Mouse (Mus musculus): ENCODE data around the gene Fbxl17. TPM values are rescaled to one million over a fixed set of nuclear protein-coding genes. Genes with fewer than 3 reads are reported as not detected.

Gene Fbxl17
- total and polyA plus RNA-seq, 3 experiments: 5.0 to 9.7 TPM; not detected in 1

DNA sequence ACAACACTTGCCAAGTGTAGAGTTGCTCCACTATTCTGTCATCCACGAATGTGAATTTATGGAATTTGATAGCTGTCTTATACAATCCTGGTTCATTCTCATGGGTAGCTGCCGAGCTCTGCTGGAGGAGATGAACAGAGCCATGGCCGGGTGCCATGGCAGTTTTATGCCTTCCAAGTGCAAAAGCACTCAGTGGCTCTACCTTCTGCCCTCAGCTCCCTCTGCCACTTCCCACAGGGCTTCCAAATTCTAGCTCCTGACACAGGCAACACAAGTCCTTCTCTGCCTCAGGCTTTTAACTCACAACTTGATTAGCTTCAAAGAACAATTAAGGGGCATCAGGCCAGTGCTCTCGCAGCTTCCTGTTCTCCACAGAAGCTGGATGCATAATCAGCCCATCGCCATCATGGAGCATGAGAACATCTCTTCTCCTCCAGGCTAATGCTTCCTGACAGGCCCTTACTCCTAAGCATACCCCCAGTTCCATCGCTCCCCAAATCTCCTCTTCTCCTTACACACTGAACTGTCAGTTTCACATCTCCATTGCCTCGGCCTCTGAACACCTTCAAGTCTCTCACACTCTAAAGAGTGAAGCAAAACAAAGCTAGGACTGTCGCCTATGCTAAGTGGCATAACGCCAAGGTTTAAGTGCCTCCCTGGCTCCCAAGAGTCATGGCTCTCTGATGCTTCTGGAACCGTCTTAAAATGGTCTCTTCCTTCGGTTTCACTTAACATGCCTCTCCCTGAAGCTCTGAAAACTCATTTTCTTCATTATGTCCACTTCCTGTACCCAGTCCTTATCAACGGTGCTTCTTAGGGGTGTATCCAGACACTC is 184.0 kb downstream of the Fbxl17 start:
- H3K36me3 ChIP-seq (ENCODE audit: control insufficient read depth in 1 of 2, insufficient read depth in 2 of 2, low read length in 2 of 2): peaks cover 0 to 12% of the 10 kb centered on the region in 2 experiments; a peak in 2 of 4 replicates
- H3K9ac ChIP-seq (ENCODE audit: control insufficient read depth, low read depth, low read length, poor library complexity, severe bottlenecking): no peak overlapping the region
- H3K27ac ChIP-seq (ENCODE audit: control insufficient read depth, low read depth, low read length): no peak overlapping the region
- H3K9me3 ChIP-seq (replicated peaks; ENCODE audit: insufficient read depth, low read length): no peaks in the 10 kb centered on the region
- no peak for TF ChIP-seq RCOR1 (IDR thresholded peaks at IDR 0.05; ENCODE audit: low read depth, low read length)
- peaks cover 2 to 4% of the 10 kb centered on the region in 2 experiments for H3K4me1 ChIP-seq (ENCODE audit: control insufficient read depth in 1 of 2, insufficient read depth in 2 of 2, low read length in 2 of 2)
- no peaks in the 10 kb centered on the region for H3K79me2 ChIP-seq (ENCODE audit: control insufficient read depth, insufficient read depth, low read length, poor library complexity)
- DNase-seq (ENCODE audit: low read depth, low spot score): no peak
- no peaks in the 10 kb centered on the region for H3K27me3 ChIP-seq (ENCODE audit: control insufficient read depth in 1 of 2, insufficient read depth in 2 of 2, low read length in 2 of 2)
- H3K4me3 ChIP-seq (ENCODE audit: control insufficient read depth in 1 of 2, insufficient read depth in 1 of 2, low read depth in 2 of 2, low read length in 2 of 2): no peak overlapping the region

DNA sequence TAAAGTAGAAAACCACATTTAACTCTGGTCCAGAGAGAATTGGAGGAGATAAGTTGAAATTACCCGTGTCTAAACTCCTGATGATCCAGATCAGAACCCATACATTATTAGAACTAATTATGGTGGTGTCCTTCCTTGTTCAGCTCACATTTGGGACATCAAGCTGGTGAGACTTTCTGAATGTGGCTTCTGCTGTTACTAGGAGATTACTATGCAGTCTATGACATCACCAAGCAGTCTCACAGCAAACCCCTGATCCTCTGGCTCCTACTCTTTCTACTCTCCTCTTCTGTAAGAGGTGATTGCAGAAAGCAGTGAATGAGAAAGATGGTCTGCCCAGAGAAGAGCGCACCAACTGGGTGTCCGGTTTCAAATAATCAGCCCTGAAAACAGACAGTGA is 187.0 kb downstream of the Fbxl17 start:
- Histone ChIP-seq H3K4me3 (ENCODE audit: control insufficient read depth in 1 of 2, insufficient read depth in 1 of 2, low read depth in 2 of 2, low read length in 2 of 2) (peak overlapping the region; percentile 35 to 39; a peak in 3 of 4 replicates), H3K79me2 (ENCODE audit: control insufficient read depth, insufficient read depth, low read length, poor library complexity) (no peaks in the 10 kb centered on the region), H3K27ac (ENCODE audit: control insufficient read depth, low read depth, low read length) (peak overlapping the region; percentile 70), H3K9ac (ENCODE audit: control insufficient read depth, low read depth, low read length, poor library complexity, severe bottlenecking) (peak overlapping the region; percentile 11), H3K36me3 (ENCODE audit: control insufficient read depth in 1 of 2, insufficient read depth in 2 of 2, low read length in 2 of 2) (peaks cover 0 to 12% of the 10 kb centered on the region in 2 experiments; a peak in 2 of 4 replicates), H3K9me3 (replicated peaks; ENCODE audit: insufficient read depth, low read length) (no peaks in the 10 kb centered on the region), H3K4me1 (ENCODE audit: control insufficient read depth in 1 of 2, insufficient read depth in 2 of 2, low read length in 2 of 2) (peaks cover 2 to 4% of the 10 kb centered on the region in 2 experiments), H3K27me3 (ENCODE audit: control insufficient read depth in 1 of 2, insufficient read depth in 2 of 2, low read length in 2 of 2) (no peaks in the 10 kb centered on the region)
- DNase-seq (ENCODE audit: low read depth, low spot score): peak; percentile 64
- TF ChIP-seq NELFE (IDR thresholded peaks at IDR 0.05; ENCODE audit: low read depth, low read length): no peak
- TF ChIP-seq RCOR1 (IDR thresholded peaks at IDR 0.05; ENCODE audit: low read depth, low read length): no peak
- 0 out of 2 replicates have a peak, but pooled peaks have one; percentile 3 for TF ChIP-seq SIN3A (IDR thresholded peaks at IDR 0.05; ENCODE audit: low read length)
- TF ChIP-seq UBTF (IDR thresholded peaks at IDR 0.05; ENCODE audit: borderline replicate concordance, insufficient read depth, low read depth, low read length): no peak
- no peak for TF ChIP-seq ZMIZ1 (IDR thresholded peaks at IDR 0.05; ENCODE audit: low read depth, low read length)
- TF ChIP-seq HCFC1 (IDR thresholded peaks at IDR 0.05; ENCODE audit: low read depth, low read length): no peak
- no peak for TF ChIP-seq ZKSCAN1 (IDR thresholded peaks at IDR 0.05; ENCODE audit: low read depth, low read length)
- no peak for TF ChIP-seq EP300 (IDR thresholded peaks at IDR 0.05; ENCODE audit: low read depth in 1 of 2, low read length in 2 of 2)
- no peak for TF ChIP-seq POLR2AphosphoS5 (IDR thresholded peaks at IDR 0.05; ENCODE audit: borderline replicate concordance, low read depth, low read length)
- TF ChIP-seq MAZ (IDR thresholded peaks at IDR 0.05; ENCODE audit: low read depth, low read length): 0 out of 2 replicates have a peak, but pooled peaks have one; percentile 4
- TF ChIP-seq POLR2AphosphoS2 (IDR thresholded peaks at IDR 0.05; ENCODE audit: low read length): no peak
- TF ChIP-seq BHLHE40 (IDR thresholded peaks at IDR 0.05; ENCODE audit: borderline replicate concordance, low read depth, low read length): no peak
- TF ChIP-seq CTCF (IDR thresholded peaks at IDR 0.05 in 2 of 3, conservative IDR thresholded peaks at IDR 0.05 in 1 of 3; ENCODE audit: control insufficient read depth in 1 of 3, insufficient read depth in 1 of 3, low read depth in 2 of 3, low read length in 3 of 3, poor library complexity in 1 of 3, severe bottlenecking in 1 of 3): no peak
- TF ChIP-seq TBP (IDR thresholded peaks at IDR 0.05; ENCODE audit: low read depth, low read length): no peak

All from MEL (cell line).